Mouse (Mus musculus) frontal cortex, postnatal 14 days (tissue): Measurements from ENCODE around the gene Add3.
A peak's percentile ranks its signal among the peaks of the same experiment; 100 is the strongest.

ENCODE experiments used
- DNase-seq, 2 experiments: peaks; one replicate each; pipeline ENCODE4 v3.0.0; 2022; ENCODE audit warnings: low spot score in 2 of 2

The Add3 gene

GRCm38 (mm10) chr19:53130399-53131175 is 9.7 kb upstream of the Add3 start:
- DNase-seq = no peak

GRCm38 (mm10) chr19:53132471-53132870 is 7.8 kb upstream of the Add3 start:
- DNase-seq = no peak

- DNase-seq = no peak
Measured at GRCm38 (mm10) chr19:53136336-53137090, 3.7 kb upstream of the Add3 start.

- DNase-seq = no peak
Measured at GRCm38 (mm10) chr19:53137116-53137670, 3.0 kb upstream of the Add3 start.

- DNase-seq = no peak
Measured at GRCm38 (mm10) chr19:53140804-53141250, 584 bp downstream of the Add3 start.

- DNase-seq = peak; percentile 55
Measured at GRCm38 (mm10) chr19:53141251-53142072, 1.2 kb downstream of the Add3 start.

- DNase-seq = peak; percentile 99 to 100
Measured at GRCm38 (mm10) chr19:53142190-53143107, 2.2 kb downstream of the Add3 start.

GRCm38 (mm10) chr19:53143108-53143971 is 3.1 kb downstream of the Add3 start:
- DNase-seq = no peak

- no peak for DNase-seq
Measured at GRCm38 (mm10) chr19:53145075-53145474, 4.8 kb downstream of the Add3 start.

GRCm38 (mm10) chr19:53149381-53149780 is 9.1 kb downstream of the Add3 start:
- no peak for DNase-seq

GRCm38 (mm10) chr19:53152451-53152850 is 12.2 kb downstream of the Add3 start:
- no peak for DNase-seq

- no peak for DNase-seq
Measured at GRCm38 (mm10) chr19:53153096-53153495, 12.9 kb downstream of the Add3 start.

- DNase-seq = no peak
Measured at GRCm38 (mm10) chr19:53154156-53154555, 13.9 kb downstream of the Add3 start.

GRCm38 (mm10) chr19:53156361-53156760 is 16.1 kb downstream of the Add3 start:
- DNase-seq = no peak

GRCm38 (mm10) chr19:53157176-53157575 is 16.9 kb downstream of the Add3 start:
- DNase-seq = no peak

GRCm38 (mm10) chr19:53159351-53159750 is 19.1 kb downstream of the Add3 start:
- DNase-seq = no peak

- DNase-seq = no peak
Measured at GRCm38 (mm10) chr19:53162927-53163326, 22.7 kb downstream of the Add3 start.

GRCm38 (mm10) chr19:53164645-53165044 is 24.4 kb downstream of the Add3 start:
- DNase-seq = no peak

GRCm38 (mm10) chr19:53165305-53166240 is 25.3 kb downstream of the Add3 start:
- DNase-seq = no peak
